29 mouse cellular contexts compared by ENCODE assay signal in genomic region chr4:8203367-8203766, GRCm38 (mm10). TPM values are rescaled to one million over a fixed set of nuclear protein-coding genes. Genes with fewer than 3 reads are reported as not detected.
"Had no signal": no experiment of that assay in that cellular context is flagged by ENCODE, and none has a peak within 500 bp of the region (broad histone marks: within the 10 kb centered on the region; RNA-seq: fewer than 3 reads in every experiment).

No protein-coding gene starts in this region.

- H3K4me3 ChIP-seq: left cerebral cortex, adult 2 months; limb, embryonic 10.5 days; limb, embryonic 12.5 days; limb, embryonic 13.5 days; limb, embryonic 15.5 days; liver, embryonic 12.5 days; liver, embryonic 13.5 days; liver, embryonic 15.5 days; lung, embryonic 15.5 days; megakaryocyte, embryonic 14.5 days; midbrain, embryonic 10.5 days; midbrain, embryonic 12.5 days; midbrain, embryonic 13.5 days; midbrain, embryonic 15.5 days; myocyte; neural tube, embryonic 12.5 days; neural tube, embryonic 13.5 days had no signal

- H3K9me3 ChIP-seq: limb, embryonic 10.5 days; limb, embryonic 12.5 days; limb, embryonic 13.5 days; limb, embryonic 15.5 days; liver, embryonic 12.5 days; liver, embryonic 13.5 days; liver, embryonic 15.5 days; lung, embryonic 15.5 days; midbrain, embryonic 10.5 days; midbrain, embryonic 12.5 days; midbrain, embryonic 13.5 days; midbrain, embryonic 15.5 days; neural tube, embryonic 12.5 days; neural tube, embryonic 13.5 days had no signal

- H3K36me3 ChIP-seq: limb, embryonic 10.5 days; limb, embryonic 12.5 days; limb, embryonic 13.5 days; limb, embryonic 15.5 days; liver, embryonic 12.5 days; liver, embryonic 13.5 days; liver, embryonic 15.5 days; lung, embryonic 15.5 days; midbrain, embryonic 10.5 days; midbrain, embryonic 12.5 days; midbrain, embryonic 13.5 days; midbrain, embryonic 15.5 days; neural tube, embryonic 12.5 days; neural tube, embryonic 13.5 days had no signal

- ATAC-seq: liver, embryonic 12.5 days; liver, postnatal 0 days; midbrain, embryonic 13.5 days; midbrain, embryonic 15.5 days; midbrain, embryonic 16.5 days had no signal

- H3K27ac ChIP-seq: left cerebral cortex, adult 2 months; limb, embryonic 10.5 days; limb, embryonic 12.5 days; limb, embryonic 13.5 days; limb, embryonic 15.5 days; liver, embryonic 12.5 days; liver, embryonic 13.5 days; liver, embryonic 14.5 days; liver, embryonic 15.5 days; lung, embryonic 15.5 days; macrophage; midbrain, embryonic 10.5 days; midbrain, embryonic 12.5 days; midbrain, embryonic 13.5 days; midbrain, embryonic 15.5 days; neural tube, embryonic 12.5 days; neural tube, embryonic 13.5 days had no signal

- DNase-seq: left cerebral cortex, postnatal 4 days; liver; liver, embryonic 13.5 days; liver, postnatal 0 days; lung, adult 18-20 months; lung, embryonic 14.5 days; lung, postnatal 14 days; midbrain, embryonic 14.5 days had no signal

- H3K4me1 ChIP-seq: limb, embryonic 10.5 days; limb, embryonic 12.5 days; limb, embryonic 15.5 days; liver, embryonic 15.5 days; midbrain, embryonic 10.5 days; midbrain, embryonic 12.5 days; midbrain, embryonic 13.5 days; midbrain, embryonic 15.5 days; neural tube, embryonic 12.5 days; neural tube, embryonic 13.5 days had no signal

- H3K4me2 ChIP-seq: limb, embryonic 12.5 days; limb, embryonic 13.5 days; limb, embryonic 15.5 days; liver, embryonic 11.5 days; liver, embryonic 12.5 days; liver, embryonic 13.5 days; liver, embryonic 15.5 days; lung, embryonic 14.5 days; lung, embryonic 15.5 days; midbrain, embryonic 11.5 days; midbrain, embryonic 12.5 days; midbrain, embryonic 13.5 days; midbrain, embryonic 15.5 days; neural tube, embryonic 12.5 days; neural tube, embryonic 13.5 days had no signal

- H3K27me3 ChIP-seq: limb, embryonic 12.5 days; limb, embryonic 13.5 days; limb, embryonic 15.5 days; liver, embryonic 12.5 days; liver, embryonic 13.5 days; liver, embryonic 15.5 days; lung, embryonic 15.5 days; midbrain, embryonic 12.5 days; midbrain, embryonic 13.5 days; midbrain, embryonic 15.5 days; neural tube, embryonic 12.5 days; neural tube, embryonic 13.5 days had no signal

- H3K9ac ChIP-seq: limb, embryonic 12.5 days; limb, embryonic 13.5 days; limb, embryonic 15.5 days; liver, embryonic 12.5 days; liver, embryonic 13.5 days; liver, embryonic 14.5 days; liver, embryonic 15.5 days; liver, postnatal 0 days; lung, embryonic 14.5 days; lung, embryonic 15.5 days; midbrain, embryonic 12.5 days; midbrain, embryonic 13.5 days; midbrain, embryonic 15.5 days; neural tube, embryonic 12.5 days; neural tube, embryonic 13.5 days had no signal

RNA-seq across cellular contexts. Expression of gene Car8, which starts 35.5 kb away (rescaled TPM):
- polyA plus RNA-seq: macrophage had no signal
